Mouse (Mus musculus): ENCODE measurements around the gene Snx9. TPM values are rescaled to one million over a fixed set of nuclear protein-coding genes. Genes with fewer than 3 reads are reported as not detected.

The Snx9 gene
- polyA plus RNA-seq, 1 experiment from 2014 or later, result 9.5 TPM

DNA sequence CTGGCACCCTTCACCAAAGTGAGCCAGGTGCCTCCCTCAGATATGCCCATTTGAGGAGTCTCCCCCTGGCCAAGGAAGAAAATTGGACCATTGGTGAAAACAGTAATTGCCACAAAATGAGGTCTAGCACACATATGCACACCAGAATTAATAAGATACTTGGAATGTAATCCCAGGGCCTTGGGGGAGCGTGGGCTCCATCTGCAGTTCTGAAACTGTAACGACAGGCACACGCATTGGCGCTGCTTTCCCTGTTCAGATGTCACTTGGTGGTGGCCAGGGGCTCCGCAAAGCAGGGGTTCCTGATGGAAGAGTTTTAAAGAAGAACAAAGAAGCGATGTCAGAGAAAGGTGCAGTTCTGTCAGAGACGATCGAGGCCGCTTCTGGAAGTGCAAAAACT, 82.2 kb downstream of the Snx9 start:
- Histone ChIP-seq H3K36me3 (peaks cover 44% of the 10 kb centered on the region), H3K4me3 (no peak overlapping the region), H3K4me2 (no peak overlapping the region), H3K27me3 (no peaks in the 10 kb centered on the region), H3K4me1 (replicated peaks) (no peaks in the 10 kb centered on the region), H3K9ac (no peak overlapping the region), H3K27ac (replicated peaks) (no peak overlapping the region), H3K9me3 (no peaks in the 10 kb centered on the region)
- no peak for ATAC-seq (ENCODE audit: low read depth)
- WGBS, result 80% methylated on average over 9 of the region's 9 CpGs

DNA sequence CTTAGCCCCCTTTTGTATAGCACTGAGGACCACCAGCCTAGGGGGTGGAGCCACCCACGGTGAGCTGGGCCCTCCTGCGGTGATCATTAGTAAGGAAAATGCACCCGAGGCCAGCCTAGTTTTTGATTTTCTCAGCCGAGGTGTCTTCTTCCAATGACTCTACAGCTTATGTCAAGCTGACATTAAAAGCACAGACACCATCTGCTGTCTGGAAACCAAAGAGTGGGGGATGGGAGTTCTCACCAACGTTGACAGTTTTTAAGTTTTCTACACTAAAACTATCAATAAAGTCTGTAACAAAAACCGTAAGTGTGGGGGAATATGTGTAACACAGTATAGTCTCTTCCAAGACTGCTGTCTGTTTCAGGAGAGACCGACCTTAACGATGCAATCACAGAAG, 83.1 kb downstream of the Snx9 start:
- no peak overlapping the region for H3K27ac ChIP-seq (replicated peaks)
- H3K9me3 ChIP-seq, result no peaks in the 10 kb centered on the region
- ATAC-seq (ENCODE audit: low read depth), result no peak
- H3K4me1 ChIP-seq (replicated peaks), result no peaks in the 10 kb centered on the region
- H3K4me2 ChIP-seq, result no peak overlapping the region
- H3K27me3 ChIP-seq, result no peaks in the 10 kb centered on the region
- H3K36me3 ChIP-seq, result peaks cover 39% of the 10 kb centered on the region
- H3K9ac ChIP-seq, result no peak overlapping the region
- no peak overlapping the region for H3K4me3 ChIP-seq
- WGBS, result 53% methylated on average over 8 of the region's 8 CpGs

DNA sequence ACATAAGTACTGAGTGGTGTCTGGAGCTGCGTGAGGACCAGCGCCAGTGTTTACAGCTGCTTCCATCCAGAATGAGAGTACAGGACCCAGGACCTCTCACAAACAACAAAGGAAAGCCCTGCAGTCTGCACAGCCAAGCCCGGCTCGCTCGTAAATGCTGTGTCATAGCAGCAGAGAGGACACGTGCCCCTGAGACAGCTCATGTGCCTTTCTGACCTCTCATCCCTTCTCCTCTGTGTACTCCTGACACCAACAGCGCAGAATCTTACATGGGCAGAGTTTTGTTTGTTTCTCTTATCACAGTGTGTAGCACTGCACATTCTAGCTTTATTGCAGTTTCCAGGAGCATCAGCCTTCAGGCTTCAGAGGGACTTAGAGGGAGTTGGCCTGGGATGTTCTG, 85.6 kb downstream of the Snx9 start:
- Histone ChIP-seq H3K4me1 (replicated peaks) (no peaks in the 10 kb centered on the region), H3K27me3 (no peaks in the 10 kb centered on the region), H3K27ac (replicated peaks) (no peak overlapping the region), H3K4me2 (no peak overlapping the region), H3K36me3 (peaks cover 32% of the 10 kb centered on the region), H3K9ac (no peak overlapping the region), H3K4me3 (no peak overlapping the region), H3K9me3 (no peaks in the 10 kb centered on the region)
- 61% methylated on average over 7 of the region's 7 CpGs for WGBS
- ATAC-seq (ENCODE audit: low read depth), result no peak

- no peaks in the 10 kb centered on the region for H3K27me3 ChIP-seq
- no peak overlapping the region for H3K4me3 ChIP-seq
- H3K4me1 ChIP-seq (replicated peaks), result peaks cover 2% of the 10 kb centered on the region
- 84% methylated on average over 6 of the region's 6 CpGs for whole genome bisulfite sequencing
- H3K4me2 ChIP-seq, result no peak overlapping the region
- no peak overlapping the region for H3K9ac ChIP-seq
- no peak overlapping the region for H3K27ac ChIP-seq (replicated peaks)
- peaks cover 32% of the 10 kb centered on the region for H3K36me3 ChIP-seq
- no peaks in the 10 kb centered on the region for H3K9me3 ChIP-seq
- ATAC-seq (ENCODE audit: low read depth), result no peak
Observed at GRCm38 (mm10) chr17:5929031-5929430, 87.9 kb downstream of the Snx9 start.

GRCm38 (mm10) chr17:5932161-5932560, 91.0 kb downstream of the Snx9 start:
- no peak overlapping the region for H3K9ac ChIP-seq
- no peak overlapping the region for H3K4me3 ChIP-seq
- peaks cover 15% of the 10 kb centered on the region for H3K36me3 ChIP-seq
- ATAC-seq (ENCODE audit: low read depth), result no peak
- H3K4me1 ChIP-seq (replicated peaks), result peaks cover 23% of the 10 kb centered on the region
- H3K4me2 ChIP-seq, result no peak overlapping the region
- WGBS, result 81% methylated on average over 5 of the region's 5 CpGs
- H3K27ac ChIP-seq (replicated peaks), result no peak overlapping the region
- no peaks in the 10 kb centered on the region for H3K9me3 ChIP-seq
- no peaks in the 10 kb centered on the region for H3K27me3 ChIP-seq

GRCm38 (mm10) chr17:5934554-5935324, 93.6 kb downstream of the Snx9 start:
- H3K27me3 ChIP-seq, result peaks cover 9% of the 10 kb centered on the region; the same call in 1 of the 2 replicates
- no peaks in the 10 kb centered on the region for H3K9me3 ChIP-seq
- H3K4me1 ChIP-seq (replicated peaks), result peaks cover 23% of the 10 kb centered on the region
- H3K4me2 ChIP-seq, result peak overlapping the region; percentile 62
- peak overlapping the region; percentile 38 for H3K4me3 ChIP-seq
- peak overlapping the region; percentile 69 for H3K9ac ChIP-seq
- WGBS, result 1% methylated on average over 30 of the region's 30 CpGs
- no peak overlapping the region; the same call in 1 of the 2 replicates for H3K27ac ChIP-seq (replicated peaks)
- ATAC-seq (ENCODE audit: low read depth), result peak; percentile 84
- H3K36me3 ChIP-seq, result 0 out of 2 replicates have a peak, but pooled peaks cover under 1% of the 10 kb centered on the region

DNA sequence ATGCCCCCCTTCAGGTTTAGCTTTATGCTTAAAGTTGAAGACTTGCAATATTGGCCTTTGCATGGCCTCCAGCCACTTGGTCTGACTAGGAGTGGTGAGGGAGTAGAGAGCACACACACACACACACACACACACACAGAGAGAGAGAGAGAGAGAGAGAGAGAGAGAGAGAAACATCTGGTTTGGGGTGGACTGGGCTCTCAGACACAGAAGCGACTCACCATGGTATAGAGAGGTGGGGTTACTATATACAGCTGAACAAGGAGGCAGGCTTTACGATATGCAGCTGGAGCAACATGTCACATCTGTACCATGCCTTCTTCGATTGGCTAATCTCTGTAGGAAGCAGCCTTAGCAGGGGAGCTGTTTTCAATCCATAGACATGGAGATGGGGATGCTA, 94.6 kb downstream of the Snx9 start:
- ATAC-seq (ENCODE audit: low read depth), result no peak
- Histone ChIP-seq H3K27me3 (peaks cover 18% of the 10 kb centered on the region), H3K36me3 (no peaks in the 10 kb centered on the region), H3K4me3 (no peak overlapping the region), H3K9me3 (no peaks in the 10 kb centered on the region), H3K27ac (replicated peaks) (no peak overlapping the region), H3K9ac (no peak overlapping the region), H3K4me1 (replicated peaks) (peaks cover 26% of the 10 kb centered on the region), H3K4me2 (0 out of 2 replicates have a peak overlapping the region, but pooled peaks have one; percentile 62)
- WGBS, result 37% methylated on average over 3 of the region's 3 CpGs

DNA sequence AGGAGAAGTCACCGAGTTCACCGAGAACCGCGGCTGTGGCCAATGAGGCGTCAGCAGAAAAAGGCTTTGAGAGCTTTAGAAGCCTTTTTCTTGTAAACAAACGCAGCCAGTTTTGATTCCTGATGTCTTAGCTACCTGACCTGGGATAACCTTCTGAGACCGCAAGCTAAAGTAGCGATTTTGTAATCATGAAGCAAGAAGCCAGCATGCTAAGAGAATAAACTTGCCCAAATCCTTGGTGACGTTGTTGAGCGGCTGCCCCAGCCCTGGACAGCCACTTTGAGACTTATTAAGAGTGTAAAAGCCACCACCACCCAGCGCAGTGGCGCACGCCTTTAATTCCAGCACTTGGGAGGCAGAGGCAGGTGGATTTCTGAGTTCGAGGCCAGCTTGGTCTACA, 95.1 kb downstream of the Snx9 start:
- no peak overlapping the region for H3K27ac ChIP-seq (replicated peaks)
- no peaks in the 10 kb centered on the region for H3K36me3 ChIP-seq
- no peaks in the 10 kb centered on the region for H3K9me3 ChIP-seq
- no peak overlapping the region for H3K4me3 ChIP-seq
- ATAC-seq (ENCODE audit: low read depth), result no peak
- H3K9ac ChIP-seq, result no peak overlapping the region
- H3K4me1 ChIP-seq (replicated peaks), result peaks cover 28% of the 10 kb centered on the region
- no peak overlapping the region for H3K4me2 ChIP-seq
- H3K27me3 ChIP-seq, result peaks cover 21% of the 10 kb centered on the region
- 52% methylated on average over 14 of the region's 14 CpGs for WGBS

DNA sequence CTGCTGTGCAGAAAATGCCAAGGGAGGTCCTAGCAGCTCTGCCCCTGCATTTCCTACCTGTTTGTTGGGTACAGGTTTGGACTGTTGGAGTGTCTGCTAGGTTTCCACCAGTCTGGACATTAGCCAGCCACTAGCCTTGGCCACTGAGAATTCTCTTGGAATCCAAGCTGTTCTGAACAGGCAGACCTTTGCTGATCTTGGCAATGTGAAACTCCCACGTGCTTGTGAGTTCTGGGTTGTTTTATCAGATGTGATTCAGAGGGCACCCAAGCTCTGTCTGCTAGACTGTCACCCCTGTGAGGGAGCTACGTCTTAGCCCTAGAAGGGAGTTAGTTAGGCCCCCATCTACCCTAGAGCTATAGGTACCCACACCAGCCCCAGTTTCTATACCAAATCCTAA, 96.3 kb downstream of the Snx9 start:
- 82% methylated on average over 2 of the region's 2 CpGs for WGBS

GRCm38 (mm10) chr17:5939871-5940270, 98.7 kb downstream of the Snx9 start:
- 61% methylated on average over 12 of the region's 12 CpGs for whole genome bisulfite sequencing

More for the DNA sequence above, 96.3 kb downstream of the Snx9 start:
- no peak for ATAC-seq (ENCODE audit: low read depth)
- Histone ChIP-seq H3K27me3 (peaks cover 32% of the 10 kb centered on the region), H3K36me3 (no peaks in the 10 kb centered on the region), H3K9me3 (no peaks in the 10 kb centered on the region), H3K4me2 (no peak overlapping the region), H3K9ac (no peak overlapping the region), H3K27ac (replicated peaks) (no peak overlapping the region), H3K4me1 (replicated peaks) (peaks cover 39% of the 10 kb centered on the region), H3K4me3 (no peak overlapping the region)

DNA sequence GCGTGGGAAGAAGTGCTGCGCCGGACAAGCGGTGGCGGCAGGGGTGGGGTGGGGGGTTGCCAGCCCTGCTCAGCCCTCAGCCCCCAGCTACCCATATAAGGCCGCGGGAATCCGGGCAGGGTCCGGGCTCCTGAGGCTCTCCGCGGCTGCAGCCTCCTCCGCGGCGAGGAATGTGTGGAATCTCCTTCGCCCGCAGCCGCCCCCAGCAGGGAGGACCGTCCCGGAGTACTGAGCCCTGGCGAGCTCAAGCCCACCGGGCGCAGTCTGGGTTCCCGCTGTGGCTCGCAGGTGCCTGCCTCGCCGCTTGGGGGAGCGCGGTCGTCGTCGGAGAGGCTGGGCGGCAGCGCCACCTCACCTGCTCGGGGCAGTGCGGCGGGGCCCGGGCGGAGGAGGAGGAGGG, 99.7 kb downstream of the Snx9 start:
- Histone ChIP-seq H3K36me3 (no peaks in the 10 kb centered on the region), H3K27me3 (peaks cover 41% of the 10 kb centered on the region), H3K27ac (replicated peaks) (no peak overlapping the region), H3K4me3 (peak overlapping the region; percentile 51), H3K9ac (peak overlapping the region; percentile 31; the same call in 1 of the 2 replicates), H3K4me2 (peak overlapping the region; percentile 79), H3K4me1 (replicated peaks) (peaks cover 20% of the 10 kb centered on the region), H3K9me3 (no peaks in the 10 kb centered on the region)
- under 1% methylated on average over 30 of the region's 38 CpGs for WGBS
- ATAC-seq (ENCODE audit: low read depth), result peak; percentile 78

More at GRCm38 (mm10) chr17:5939871-5940270, 98.7 kb downstream of the Snx9 start:
- Histone ChIP-seq H3K9me3 (no peaks in the 10 kb centered on the region), H3K27me3 (peaks cover 41% of the 10 kb centered on the region), H3K4me2 (no peak overlapping the region), H3K4me1 (replicated peaks) (peaks cover 29% of the 10 kb centered on the region), H3K27ac (replicated peaks) (no peak overlapping the region), H3K4me3 (no peak overlapping the region), H3K9ac (no peak overlapping the region), H3K36me3 (no peaks in the 10 kb centered on the region)
- no peak for ATAC-seq (ENCODE audit: low read depth)

DNA sequence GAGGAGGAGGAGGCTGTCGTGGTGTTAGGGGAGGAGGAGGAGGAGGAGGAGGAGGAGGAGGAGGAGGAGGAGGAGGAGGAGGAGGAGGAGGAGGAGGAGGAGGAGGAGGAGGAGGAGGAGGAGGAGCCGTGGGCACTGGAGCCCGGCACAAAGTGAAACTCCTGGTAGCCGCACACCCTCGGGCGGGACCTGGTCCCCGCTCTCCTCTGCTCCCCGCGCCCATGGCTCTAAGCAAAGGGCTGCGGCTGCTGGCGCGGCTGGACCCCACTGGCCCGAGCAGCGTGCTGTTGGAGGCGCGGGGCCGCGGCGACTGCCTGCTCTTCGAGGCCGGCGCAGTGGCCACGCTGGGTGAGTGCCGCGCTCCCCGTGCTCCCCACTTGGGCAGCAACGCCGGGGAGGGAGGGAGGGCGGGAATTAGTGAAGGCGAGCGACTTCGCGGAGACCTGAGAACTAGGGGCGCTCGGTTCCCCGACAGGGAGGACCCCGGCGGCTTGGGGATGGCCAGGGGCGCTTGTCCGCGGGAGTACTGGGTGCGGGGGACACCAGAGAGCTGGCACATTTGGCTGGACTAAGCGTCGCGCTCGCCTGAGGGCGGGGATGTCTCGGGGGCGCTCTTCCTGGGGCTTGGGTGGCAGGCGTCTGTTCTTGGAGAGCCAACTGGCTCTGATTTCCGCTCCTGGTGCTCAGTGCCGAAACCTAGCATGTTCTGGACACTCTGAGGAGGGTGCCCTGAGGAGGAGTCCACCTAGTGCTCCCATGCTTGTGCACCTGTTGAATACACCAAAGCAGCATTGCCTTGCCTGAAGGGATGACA, 100.3 kb downstream of the Snx9 start, which contains the start of gene Synj2:
Synj2 (plus strand) TSS at position 51 of the 814 bp plus-strand sequence.
- WGBS, result 1% methylated on average over 49 of the region's 52 CpGs
- H3K4me3 ChIP-seq, result peak within 1 kb of the TSS; percentile 51
- H3K27ac ChIP-seq (replicated peaks), result no peak within 1 kb of the TSS
- H3K9me3 ChIP-seq, result no peaks in the 10 kb centered on the region
- H3K4me2 ChIP-seq, result peak within 1 kb of the TSS; percentile 79
- H3K36me3 ChIP-seq, result no peaks in the 10 kb centered on the region
- peak; percentile 86 for ATAC-seq (ENCODE audit: low read depth)
- peaks cover 41% of the 10 kb centered on the region for H3K27me3 ChIP-seq
- H3K4me1 ChIP-seq (replicated peaks), result peaks cover 15% of the 10 kb centered on the region
- H3K9ac ChIP-seq, result peak within 1 kb of the TSS; percentile 71

Data from neural tube, embryonic 13.5 days (tissue).